Mouse (Mus musculus) hindbrain, embryonic 14.5 days (tissue): Measurements from ENCODE around the gene Selenbp2. TPM values are rescaled to one million over a fixed set of nuclear protein-coding genes. Genes with fewer than 3 reads are reported as not detected.
"Not testable (repeated sequence)": the region's sequence is repeated elsewhere in the genome, so short reads cannot be mapped to it uniquely, and the experiment has no call there.

Experiments
- ATAC-seq: fragments of 200-750 bp; cut with Nextera tagmentation; 2 replicates; pipeline ENCODE4 v1.8.0; 2017; ENCODE audit warnings: moderate number of reproducible peaks, mild to moderate bottlenecking, moderate TSS enrichment, moderate library complexity; ENCODE audit not compliant: low FRiP score
- DNase-seq: peaks from one replicate; pipeline ENCODE4 v3.0.0-alpha.2; 2015; ENCODE audit warnings: low spot score
- H3K27ac ChIP-seq: fragments of 300-500 bp; sonication (generic); 2 replicates; pipeline ENCODE4 v1.5.1; 2014; ENCODE audit warnings: mild to moderate bottlenecking, moderate library complexity
- H3K27me3 ChIP-seq: fragments of 300-500 bp; sonication (generic); 2 replicates; pipeline ENCODE4 v1.6.1; 2014; ENCODE audit warnings: mild to moderate bottlenecking, low read length, mixed read lengths; ENCODE audit not compliant: control insufficient read depth, insufficient read depth
- H3K36me3 ChIP-seq: fragments of 300-500 bp; sonication (generic); replicated peaks from 2 replicates; pipeline ENCODE4 v1.6.1; 2014; ENCODE audit not compliant: control insufficient read depth, insufficient read depth
- H3K4me1 ChIP-seq: fragments of 300-500 bp; sonication (generic); replicated peaks from 2 replicates; pipeline ENCODE4 v1.6.1; 2014; ENCODE audit warnings: antibody characterized with exemption, low read length, mixed read lengths; ENCODE audit not compliant: control insufficient read depth, insufficient read depth
- H3K4me2 ChIP-seq: fragments of 300-500 bp; sonication (generic); replicated peaks from 2 replicates; pipeline ENCODE4 v1.6.1; 2014; ENCODE audit warnings: mild to moderate bottlenecking, moderate library complexity
- H3K4me3 ChIP-seq: fragments of 300-500 bp; sonication (generic); replicated peaks from 2 replicates; pipeline ENCODE4 v1.5.1; 2014; ENCODE audit warnings: mild to moderate bottlenecking, low read length
- H3K9ac ChIP-seq: fragments of 300-500 bp; sonication (generic); 2 replicates; pipeline ENCODE4 v1.6.1; 2014
- H3K9me3 ChIP-seq: fragments of 300-500 bp; sonication (generic); 2 replicates; pipeline ENCODE4 v1.6.1; 2016; ENCODE audit warnings: low read length; ENCODE audit not compliant: control insufficient read depth
- WGBS: fragments of 180-500 bp; shearing (Covaris S2); extraction: QIAGEN DNeasy Blood & Tissue Kit; methylation state at CpG from one replicate; pipeline ENCODE4 v1.1.7; 2014; 5-methylcytosine and 5-hydroxymethylcytosine counted together
- polyA plus RNA-seq: library from polyadenylated mRNA; unstranded; fragments of >200 nt; fragmentation: Nextera tagmentation; extraction: Ambion mirVana; gene quantifications from 2 replicates; pipeline ENCODE4 v1.2.1, GENCODE M21; 2014

Gene Selenbp2
- polyA plus RNA-seq, 1 experiment from 2014 or later = not detected

DNA sequence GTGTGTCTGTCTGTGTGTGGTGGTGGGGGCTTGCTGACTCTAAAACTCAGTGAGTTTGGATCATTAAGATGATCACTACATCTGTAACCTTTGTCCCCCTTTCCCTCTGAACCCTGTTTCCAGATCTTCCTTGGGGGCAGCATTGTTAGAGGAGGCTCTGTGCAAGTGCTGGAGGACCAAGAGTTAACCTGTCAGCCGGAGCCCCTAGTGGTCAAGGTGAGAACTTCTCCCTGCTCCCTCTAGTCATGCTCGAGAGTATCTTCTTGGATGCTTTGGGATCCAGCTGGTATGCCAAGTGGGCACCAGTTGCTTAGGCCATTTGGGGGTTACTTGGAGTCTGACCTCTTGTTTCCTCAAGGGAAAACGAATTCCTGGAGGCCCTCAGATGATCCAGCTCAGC lies 10.0 kb downstream of the Selenbp2 start:
- H3K4me3 ChIP-seq, H3K4me2 ChIP-seq, ATAC-seq, H3K27me3 ChIP-seq, H3K9me3 ChIP-seq, H3K4me1 ChIP-seq, DNase-seq, H3K36me3 ChIP-seq, H3K27ac ChIP-seq, H3K9ac ChIP-seq: not testable (repeated sequence)
- 23% methylated on average over 3 of the region's 3 CpGs for WGBS

- H3K9me3 ChIP-seq, H3K4me3 ChIP-seq, H3K4me2 ChIP-seq, H3K27me3 ChIP-seq, H3K4me1 ChIP-seq, H3K36me3 ChIP-seq, ATAC-seq, H3K9ac ChIP-seq, DNase-seq, H3K27ac ChIP-seq: not testable (repeated sequence)
Observed at GRCm38 (mm10) chr3:94710591-94710990, 17.2 kb downstream of the Selenbp2 start.

GRCm38 (mm10) chr3:94713424-94713823 lies 20.1 kb downstream of the Selenbp2 start:
- not testable (repeated sequence) for H3K9me3 ChIP-seq, H3K27ac ChIP-seq, H3K4me3 ChIP-seq, H3K9ac ChIP-seq, H3K27me3 ChIP-seq, ATAC-seq, H3K4me2 ChIP-seq, H3K4me1 ChIP-seq, DNase-seq, H3K36me3 ChIP-seq
- WGBS = 81% methylated on average over 3 of the region's 3 CpGs

DNA sequence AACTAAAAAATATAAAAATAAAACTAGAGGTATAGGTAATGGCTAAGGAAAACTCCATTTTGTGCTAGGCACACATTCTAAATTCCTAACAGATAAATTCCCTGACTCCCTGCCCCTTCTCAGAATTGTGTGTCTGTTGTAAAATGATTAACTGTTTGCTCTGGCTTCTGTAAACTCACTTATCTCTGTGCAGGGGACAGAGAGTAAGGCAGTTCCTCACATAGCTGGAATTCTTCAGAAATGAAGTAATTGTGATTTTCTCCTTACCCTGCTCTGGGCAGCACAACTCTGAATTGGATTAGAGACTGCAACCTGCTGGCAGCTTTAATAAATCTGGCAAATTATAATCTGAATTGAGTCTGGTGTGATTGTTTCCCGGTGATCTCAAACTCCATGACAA lies 24.9 kb downstream of the Selenbp2 start:
- 40% methylated on average over 1 of the region's 1 CpGs for WGBS
- H3K9ac ChIP-seq = not testable (repeated sequence)

GRCm38 (mm10) chr3:94723637-94724036 lies 30.3 kb downstream of the Selenbp2 start:
- not testable (repeated sequence) for H3K27ac ChIP-seq, H3K36me3 ChIP-seq, H3K4me3 ChIP-seq, H3K4me1 ChIP-seq, H3K9ac ChIP-seq, ATAC-seq, DNase-seq, H3K4me2 ChIP-seq, H3K27me3 ChIP-seq, H3K9me3 ChIP-seq
- 51% methylated on average over 2 of the region's 2 CpGs for WGBS

More for the DNA sequence above, 24.9 kb downstream of the Selenbp2 start:
- ATAC-seq, H3K4me1 ChIP-seq, H3K36me3 ChIP-seq, H3K27me3 ChIP-seq, H3K9me3 ChIP-seq, H3K4me2 ChIP-seq, H3K27ac ChIP-seq, DNase-seq, H3K4me3 ChIP-seq: not testable (repeated sequence)

GRCm38 (mm10) chr3:94745691-94746090 lies 52.3 kb downstream of the Selenbp2 start:
- no peak overlapping the region for H3K9ac ChIP-seq
- H3K36me3 ChIP-seq = no peaks in the 10 kb centered on the region
- H3K4me1 ChIP-seq = no peaks in the 10 kb centered on the region
- ATAC-seq (no peak), DNase-seq (no peak)
- no peaks in the 10 kb centered on the region for H3K27me3 ChIP-seq
- no peak overlapping the region for H3K4me2 ChIP-seq
- no peak overlapping the region for H3K27ac ChIP-seq
- WGBS = 95% methylated on average over 17 of the region's 17 CpGs
- 0 out of 2 replicates have a peak, but pooled peaks cover 3% of the 10 kb centered on the region for H3K9me3 ChIP-seq
- H3K4me3 ChIP-seq = no peak overlapping the region

Other genes with a start within 250 kb of the Selenbp2 start
- 0.89 and 1.2 TPM in 2 replicates for gene Oaz3, start 249.6 kb upstream of the Selenbp2 start, polyA plus RNA-seq
- gene Celf3, start 215.3 kb upstream of the Selenbp2 start, polyA plus RNA-seq = 182 and 237 TPM in 2 replicates
- gene Riiad1, start 213.2 kb upstream of the Selenbp2 start, polyA plus RNA-seq = 15.8 and 24.9 TPM in 2 replicates
- gene Snx27, start 110.8 kb upstream of the Selenbp2 start, polyA plus RNA-seq = 68.0 and 75.0 TPM in 2 replicates
- not detected in 2 replicates for gene Gm10972, start 50.4 kb upstream of the Selenbp2 start, polyA plus RNA-seq
- 7.2 and 7.7 TPM in 2 replicates for gene Tuft1, start 34.7 kb upstream of the Selenbp2 start, polyA plus RNA-seq
- gene Cgn, start 92.9 kb downstream of the Selenbp2 start, polyA plus RNA-seq = 8.8 and 9.8 TPM in 2 replicates
- gene Pogz, start 144.0 kb downstream of the Selenbp2 start, polyA plus RNA-seq = 23.8 and 24.1 TPM in 2 replicates
- gene Psmb4, start 193.4 kb downstream of the Selenbp2 start, polyA plus RNA-seq = 380 and 393 TPM in 2 replicates
- gene Selenbp1, start 239.5 kb downstream of the Selenbp2 start, polyA plus RNA-seq = 9.9 and 12.9 TPM in 2 replicates